Mouse (Mus musculus): ENCODE data around the gene Gpr171. TPM values are rescaled to one million over a fixed set of nuclear protein-coding genes. Genes with fewer than 3 reads are reported as not detected.
"Not testable (repeated sequence)": the region's sequence is repeated elsewhere in the genome, so short reads cannot be mapped to it uniquely, and the experiment has no call there.

The Gpr171 gene
- total RNA-seq, 1 experiment from 2014 or later, result 62.6 TPM

- no peak for ATAC-seq (replicated peaks; ENCODE audit: insufficient number of reproducible peaks, low FRiP score, low TSS enrichment, poor library complexity, severe bottlenecking)
Measured at GRCm38 (mm10) chr3:59121780-59122449, 20.3 kb upstream of the Gpr171 start.

- no peak for ATAC-seq (replicated peaks; ENCODE audit: insufficient number of reproducible peaks, low FRiP score, low TSS enrichment, poor library complexity, severe bottlenecking)
Measured at GRCm38 (mm10) chr3:59121067-59121730, 19.6 kb upstream of the Gpr171 start.

GRCm38 (mm10) chr3:59113973-59114517 is 12.4 kb upstream of the Gpr171 start:
- ATAC-seq (replicated peaks; ENCODE audit: insufficient number of reproducible peaks, low FRiP score, low TSS enrichment, poor library complexity, severe bottlenecking), result peak; percentile 51

DNA sequence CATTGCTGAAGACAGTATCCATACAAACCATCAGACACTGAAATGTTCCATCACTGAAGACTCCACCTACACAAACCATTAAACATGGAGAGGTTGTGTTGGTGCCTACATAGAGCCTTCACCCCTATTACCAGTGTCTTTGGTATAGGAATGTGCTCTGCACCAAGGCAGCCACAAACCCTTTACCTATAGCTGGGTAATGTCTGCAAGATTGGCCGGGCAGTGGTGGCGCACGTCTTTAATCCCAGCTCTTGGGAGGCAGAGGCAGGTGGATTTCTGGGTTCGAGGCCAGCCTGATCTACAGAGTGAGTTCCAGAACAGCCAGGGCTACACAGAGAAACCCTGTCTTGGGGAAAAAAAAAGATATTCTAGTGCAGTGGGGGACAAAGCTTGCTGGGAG is 11.7 kb upstream of the Gpr171 start:
- ATAC-seq (replicated peaks; ENCODE audit: insufficient number of reproducible peaks, low FRiP score, low TSS enrichment, poor library complexity, severe bottlenecking), result not testable (repeated sequence)

DNA sequence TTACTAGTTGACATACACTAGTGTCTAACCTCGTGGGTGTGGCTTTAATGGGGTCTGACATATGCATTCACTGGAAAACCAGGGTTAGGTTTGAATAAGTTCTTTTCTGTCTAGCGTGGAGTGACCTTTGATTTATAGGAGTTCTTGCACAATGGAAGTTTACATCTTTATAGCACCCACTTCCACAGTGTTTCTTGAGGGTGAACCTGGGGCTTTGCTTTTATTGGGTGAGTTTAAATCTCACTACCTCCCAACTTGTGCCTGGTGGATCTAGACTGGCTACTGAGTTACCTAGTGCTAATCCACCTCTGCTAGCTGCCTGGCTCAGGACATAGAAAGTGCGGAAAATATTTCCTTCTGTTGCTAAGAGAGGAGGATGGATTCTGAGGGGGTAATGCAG is 10.3 kb upstream of the Gpr171 start:
- no peak for ATAC-seq (replicated peaks; ENCODE audit: insufficient number of reproducible peaks, low FRiP score, low TSS enrichment, poor library complexity, severe bottlenecking)

DNA sequence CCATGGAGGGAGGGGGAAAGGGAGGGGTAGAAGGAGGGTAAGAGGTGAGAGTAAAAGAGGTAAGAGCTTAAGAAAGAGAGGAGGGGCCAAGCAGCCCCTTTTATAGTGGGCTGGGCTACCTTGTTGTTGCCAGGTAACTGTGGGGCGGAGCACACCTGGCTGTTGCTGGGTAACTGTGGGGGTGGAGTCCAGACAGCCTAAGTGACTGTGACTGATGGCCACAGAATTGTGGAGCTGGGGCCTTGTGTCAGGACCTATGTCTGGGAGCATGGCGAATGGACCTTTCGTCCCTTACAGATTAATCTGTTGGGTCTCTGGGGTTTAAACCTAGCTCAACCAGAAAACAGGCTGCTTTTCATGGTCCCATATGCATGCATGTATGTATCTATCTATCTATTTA is 8.2 kb upstream of the Gpr171 start:
- ATAC-seq (replicated peaks; ENCODE audit: insufficient number of reproducible peaks, low FRiP score, low TSS enrichment, poor library complexity, severe bottlenecking), result not testable (repeated sequence)

DNA sequence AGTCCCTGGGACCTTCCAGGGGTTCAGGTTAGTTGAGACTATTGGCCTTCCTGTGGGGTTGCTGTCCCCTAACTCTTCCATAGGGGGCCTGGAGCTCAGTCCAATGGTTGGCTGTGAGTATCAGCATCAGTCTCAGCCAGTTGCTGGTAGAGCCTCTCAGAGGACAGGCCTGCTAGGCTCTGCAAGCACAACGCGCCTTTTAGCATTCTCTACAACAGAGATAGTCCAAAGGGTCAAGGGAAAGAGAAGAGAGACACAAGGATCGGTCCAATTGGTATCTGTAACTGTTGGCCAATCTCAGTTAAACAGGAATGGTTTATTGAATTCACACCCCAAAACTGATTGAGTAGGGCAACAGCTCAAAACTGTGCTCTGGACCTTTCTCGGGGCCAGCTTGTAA is 5.8 kb upstream of the Gpr171 start:
- no peak for ATAC-seq (replicated peaks; ENCODE audit: insufficient number of reproducible peaks, low FRiP score, low TSS enrichment, poor library complexity, severe bottlenecking)

DNA sequence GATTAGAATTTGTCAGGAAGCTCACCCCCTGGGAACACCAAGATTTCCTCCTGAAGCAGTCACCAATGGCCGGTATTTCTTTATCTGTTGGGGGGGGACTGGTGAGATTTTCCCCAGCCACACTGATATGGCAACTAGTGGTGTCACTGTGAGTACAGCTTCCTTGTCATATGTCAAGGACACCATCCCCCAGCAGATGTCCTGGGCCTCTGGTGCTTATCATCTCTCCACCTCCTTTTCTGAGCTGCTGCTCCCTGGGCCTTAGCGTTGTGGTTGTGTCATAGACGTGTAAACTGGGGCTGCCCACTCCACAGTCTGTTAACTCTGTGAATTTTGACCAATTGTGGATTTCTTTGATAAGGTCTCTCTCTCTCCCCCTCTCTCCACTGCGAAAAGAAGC is 2.8 kb upstream of the Gpr171 start:
- ATAC-seq (replicated peaks; ENCODE audit: insufficient number of reproducible peaks, low FRiP score, low TSS enrichment, poor library complexity, severe bottlenecking), result no peak

DNA sequence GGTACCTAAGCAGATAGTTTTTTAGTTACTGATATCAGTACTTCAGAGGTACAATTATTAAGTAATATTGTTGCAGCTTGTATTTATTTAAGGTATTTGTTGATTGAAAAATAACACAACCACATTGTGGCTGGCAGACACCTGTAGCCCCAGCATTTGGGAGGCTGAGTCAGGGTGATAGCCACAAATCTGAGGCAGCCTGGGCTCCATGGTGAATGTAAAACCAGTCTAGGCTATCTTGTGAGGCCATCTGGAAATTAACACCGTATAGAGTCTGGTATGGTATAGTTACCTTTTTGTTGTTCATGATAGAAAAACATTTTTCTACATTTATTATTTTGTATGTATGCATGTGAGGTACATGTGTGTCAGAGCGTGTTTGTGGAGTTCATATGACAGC is 525 bp upstream of the Gpr171 start:
- no peak for ATAC-seq (replicated peaks; ENCODE audit: insufficient number of reproducible peaks, low FRiP score, low TSS enrichment, poor library complexity, severe bottlenecking)

DNA sequence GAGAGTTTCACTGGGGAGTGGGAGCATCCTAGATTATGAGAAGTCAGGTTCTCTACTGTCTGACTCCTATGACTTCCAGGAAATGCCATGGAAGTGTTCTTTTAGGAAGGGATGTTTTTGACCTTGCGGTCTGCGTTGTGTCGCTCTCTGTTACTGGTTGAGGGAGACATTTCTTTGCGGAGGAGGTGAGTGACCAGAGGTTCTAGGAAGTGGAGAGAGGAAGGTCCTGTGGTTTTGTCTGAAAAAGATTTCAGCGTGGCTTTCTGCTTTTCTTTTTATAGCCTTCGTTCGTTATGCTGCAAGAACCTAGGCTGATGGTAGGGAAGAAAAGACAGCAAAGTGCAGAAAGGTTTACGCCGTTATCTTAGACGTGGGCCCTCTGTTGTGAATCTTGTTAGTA is 3.1 kb downstream of the Gpr171 start:
- no peak; the same call in 1 of the 2 replicates for ATAC-seq (replicated peaks; ENCODE audit: insufficient number of reproducible peaks, low FRiP score, low TSS enrichment, poor library complexity, severe bottlenecking)

GRCm38 (mm10) chr3:59097421-59097820 is 4.2 kb downstream of the Gpr171 start:
- no peak for ATAC-seq (replicated peaks; ENCODE audit: insufficient number of reproducible peaks, low FRiP score, low TSS enrichment, poor library complexity, severe bottlenecking)

GRCm38 (mm10) chr3:59092702-59093101 is 8.9 kb downstream of the Gpr171 start:
- ATAC-seq (replicated peaks; ENCODE audit: insufficient number of reproducible peaks, low FRiP score, low TSS enrichment, poor library complexity, severe bottlenecking), result no peak

GRCm38 (mm10) chr3:59080919-59081318 is 20.7 kb downstream of the Gpr171 start:
- ATAC-seq (replicated peaks; ENCODE audit: insufficient number of reproducible peaks, low FRiP score, low TSS enrichment, poor library complexity, severe bottlenecking), result peak; percentile 33; the same call in 1 of the 2 replicates

DNA sequence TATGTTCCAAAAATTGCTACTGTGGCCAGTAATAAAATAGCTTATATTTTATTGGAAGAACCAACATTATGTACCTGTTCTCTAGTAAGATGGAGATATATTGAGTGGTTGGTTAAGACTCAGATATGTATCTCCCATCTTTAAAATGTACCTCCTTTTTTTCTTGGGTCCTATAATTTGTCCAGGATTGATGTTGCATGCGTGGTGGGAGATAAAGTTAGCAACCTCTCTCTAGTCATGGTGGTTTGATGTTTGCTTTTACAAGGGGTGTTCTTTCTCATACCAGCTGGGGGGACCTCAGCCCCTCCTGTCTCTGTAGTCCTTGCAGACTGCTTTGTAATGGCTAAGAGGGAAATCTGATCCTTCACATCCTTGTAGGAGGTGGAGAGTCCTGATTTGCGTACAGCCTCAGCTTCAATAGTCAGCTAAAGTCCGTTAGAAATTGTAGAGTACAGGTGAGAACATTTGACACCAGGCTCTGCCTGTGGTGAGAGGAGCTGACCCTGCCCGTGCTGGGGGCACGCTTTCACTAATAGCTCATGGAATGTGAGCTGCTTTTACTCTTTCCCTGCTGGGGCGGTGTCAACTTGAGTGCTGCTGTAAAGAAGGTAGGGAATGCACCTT is 21.2 kb downstream of the Gpr171 start:
- ATAC-seq (replicated peaks; ENCODE audit: insufficient number of reproducible peaks, low FRiP score, low TSS enrichment, poor library complexity, severe bottlenecking), result no peak

GRCm38 (mm10) chr3:59079327-59079726 is 22.3 kb downstream of the Gpr171 start:
- peak; percentile 68 for ATAC-seq (replicated peaks; ENCODE audit: insufficient number of reproducible peaks, low FRiP score, low TSS enrichment, poor library complexity, severe bottlenecking)

GRCm38 (mm10) chr3:59078585-59078984 is 23.0 kb downstream of the Gpr171 start:
- no peak for ATAC-seq (replicated peaks; ENCODE audit: insufficient number of reproducible peaks, low FRiP score, low TSS enrichment, poor library complexity, severe bottlenecking)

- ATAC-seq (replicated peaks; ENCODE audit: insufficient number of reproducible peaks, low FRiP score, low TSS enrichment, poor library complexity, severe bottlenecking), result no peak
Measured at GRCm38 (mm10) chr3:59077278-59077677, 24.3 kb downstream of the Gpr171 start.

DNA sequence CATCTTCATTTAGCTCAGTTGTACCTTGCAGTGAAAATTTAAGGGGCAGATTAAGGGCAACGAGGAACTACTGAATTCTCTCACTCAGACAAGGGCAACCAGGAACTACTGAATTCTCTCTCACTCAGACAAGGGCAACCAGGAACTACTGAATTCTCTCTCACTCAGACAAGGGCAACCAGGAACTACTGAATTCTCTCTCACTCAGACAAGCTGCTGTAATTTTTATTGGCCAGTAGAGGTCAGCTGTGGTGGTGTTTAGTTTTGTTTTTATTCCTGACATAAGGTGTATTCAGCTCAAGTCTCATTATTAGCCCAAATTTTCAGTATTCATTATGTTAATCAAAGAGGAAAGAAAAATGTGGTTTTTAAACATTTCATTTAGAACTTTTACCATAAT is 32.5 kb downstream of the Gpr171 start:
- peak; percentile 57; the same call in 1 of the 2 replicates for ATAC-seq (replicated peaks; ENCODE audit: insufficient number of reproducible peaks, low FRiP score, low TSS enrichment, poor library complexity, severe bottlenecking)

GRCm38 (mm10) chr3:59066558-59067294 is 34.9 kb downstream of the Gpr171 start:
- no peak for ATAC-seq (replicated peaks; ENCODE audit: insufficient number of reproducible peaks, low FRiP score, low TSS enrichment, poor library complexity, severe bottlenecking)
